Mouse (Mus musculus) heart, embryonic 12.5 days (tissue): ENCODE results near the gene Ciart. TPM values are rescaled to one million over a fixed set of nuclear protein-coding genes. Genes with fewer than 3 reads are reported as not detected.

Experiments
- ATAC-seq: fragments of 200-750 bp; cut with Nextera tagmentation; 2 replicates; pipeline ENCODE4 v1.8.0; 2017; ENCODE audit warnings: moderate TSS enrichment, moderate library complexity; ENCODE audit not compliant: insufficient number of reproducible peaks, low FRiP score
- H3K27ac ChIP-seq: fragments of 300-500 bp; sonication (generic); 2 replicates; pipeline ENCODE4 v1.5.1; 2016; ENCODE audit warnings: mild to moderate bottlenecking, moderate library complexity; ENCODE audit not compliant: poor library complexity, severe bottlenecking
- H3K27me3 ChIP-seq: fragments of 300-500 bp; sonication (generic); replicated peaks from 2 replicates; pipeline ENCODE4 v1.6.1; 2016; ENCODE audit warnings: mild to moderate bottlenecking, moderate library complexity
- H3K36me3 ChIP-seq: fragments of 300-500 bp; sonication (generic); 2 replicates; pipeline ENCODE4 v1.6.1; 2016; ENCODE audit warnings: mild to moderate bottlenecking, moderate library complexity
- H3K4me1 ChIP-seq: fragments of 300-500 bp; sonication (generic); replicated peaks from 2 replicates; pipeline ENCODE4 v1.6.1; 2016; ENCODE audit warnings: mild to moderate bottlenecking
- H3K4me2 ChIP-seq: fragments of 300-500 bp; sonication (generic); 2 replicates; pipeline ENCODE4 v1.6.1; 2016; ENCODE audit warnings: mild to moderate bottlenecking, moderate library complexity
- H3K4me3 ChIP-seq: fragments of 300-500 bp; sonication (generic); 2 replicates; pipeline ENCODE4 v1.5.1; 2016; ENCODE audit warnings: mild to moderate bottlenecking
- H3K9ac ChIP-seq: fragments of 300-500 bp; sonication (generic); 2 replicates; pipeline ENCODE4 v1.6.1; 2016; ENCODE audit warnings: mild to moderate bottlenecking, moderate library complexity
- H3K9me3 ChIP-seq: fragments of 300-500 bp; sonication (generic); replicated peaks from 2 replicates; pipeline ENCODE4 v1.6.1; 2016; ENCODE audit warnings: mild to moderate bottlenecking, moderate library complexity
- WGBS: fragments of 180-500 bp; shearing (Covaris S2); methylation state at CpG from one replicate; pipeline ENCODE4 v1.1.7; 2016; 5-methylcytosine and 5-hydroxymethylcytosine counted together
- polyA plus RNA-seq: library from polyadenylated mRNA; unstranded; fragments of >200 nt; fragmentation: Nextera tagmentation; extraction: Ambion mirVana; gene quantifications from 2 replicates; pipeline ENCODE4 v1.2.1, GENCODE M21; 2016

The Ciart gene
- polyA plus RNA-seq, 1 experiment from 2014 or later = 6.8 TPM

DNA sequence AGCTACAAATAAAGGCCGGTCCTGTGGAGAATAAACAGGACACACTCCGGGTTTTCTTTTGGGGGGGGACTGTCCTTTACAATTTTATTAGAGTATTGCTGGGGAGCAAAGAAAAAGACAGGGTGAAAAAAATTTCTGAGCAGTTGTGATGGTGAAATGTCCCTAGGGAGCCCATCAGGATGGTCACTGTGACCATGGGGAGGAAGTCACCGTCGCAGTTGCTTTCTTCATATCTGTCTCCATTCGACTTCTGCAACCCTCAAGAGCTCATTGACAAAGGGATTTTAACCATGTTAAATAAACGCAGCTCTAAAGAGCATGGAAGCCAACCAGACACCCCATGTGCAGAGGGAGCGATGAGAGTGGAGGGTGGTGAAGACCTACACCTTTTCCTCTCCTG, 34.7 kb upstream of the Ciart start:
- Histone ChIP-seq H3K9ac (no peak overlapping the region), H3K27me3 (no peaks in the 10 kb centered on the region), H3K4me2 (no peak overlapping the region), H3K4me3 (no peak overlapping the region), H3K36me3 (no peaks in the 10 kb centered on the region), H3K4me1 (peaks cover 13% of the 10 kb centered on the region), H3K27ac (no peak overlapping the region), H3K9me3 (no peaks in the 10 kb centered on the region)
- 71% methylated on average over 7 of the region's 7 CpGs for WGBS
- ATAC-seq = no peak

DNA sequence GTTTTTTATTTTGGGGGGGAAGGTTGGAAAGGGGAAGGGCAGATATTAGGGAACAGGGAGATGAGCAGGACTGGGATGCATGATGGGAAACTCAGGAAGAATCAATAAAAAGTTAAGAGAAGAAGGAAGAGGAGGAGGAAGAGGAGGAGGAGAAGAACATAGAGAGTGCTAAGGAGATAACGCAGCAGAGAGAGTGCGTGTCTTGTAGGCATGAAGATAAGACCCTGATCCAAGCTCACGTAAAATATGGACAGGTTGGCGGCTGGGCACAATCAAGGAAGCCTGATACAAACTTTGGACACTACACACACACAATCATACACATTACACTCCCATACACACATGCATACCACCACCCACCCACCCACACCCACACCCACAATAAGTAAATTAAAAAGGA, 32.7 kb upstream of the Ciart start:
- no peak for ATAC-seq
- Histone ChIP-seq H3K27ac (no peak overlapping the region), H3K9ac (no peak overlapping the region), H3K27me3 (no peaks in the 10 kb centered on the region), H3K9me3 (no peaks in the 10 kb centered on the region), H3K4me2 (no peak overlapping the region), H3K4me3 (no peak overlapping the region), H3K4me1 (0 out of 2 replicates have a peak, but pooled peaks cover 4% of the 10 kb centered on the region), H3K36me3 (no peaks in the 10 kb centered on the region)
- 66% methylated on average over 4 of the region's 4 CpGs for WGBS

DNA sequence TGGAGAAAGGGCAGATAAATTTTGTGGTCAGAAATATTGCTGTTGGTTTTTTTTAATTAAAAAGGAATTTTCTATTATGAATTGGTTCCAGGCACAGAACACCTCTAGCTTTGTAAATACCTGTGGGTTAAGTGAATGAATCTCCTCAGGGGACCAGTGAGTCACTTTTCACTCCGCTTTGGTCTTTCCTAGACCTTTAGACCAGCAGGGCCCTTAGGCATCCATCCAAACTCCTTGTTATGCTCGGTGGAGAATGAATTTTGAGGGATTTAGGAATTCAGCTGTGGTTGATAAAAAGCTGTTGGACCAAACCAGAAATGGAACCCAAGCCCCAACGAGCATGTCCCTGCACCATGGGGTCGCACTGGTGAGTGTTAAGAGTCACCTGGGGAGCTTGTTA, 25.6 kb upstream of the Ciart start:
- H3K9ac ChIP-seq = no peak overlapping the region
- WGBS = 42% methylated on average over 4 of the region's 4 CpGs
- no peak overlapping the region for H3K27ac ChIP-seq
- no peak overlapping the region for H3K4me3 ChIP-seq
- no peak for ATAC-seq
- no peaks in the 10 kb centered on the region for H3K27me3 ChIP-seq
- H3K36me3 ChIP-seq = no peaks in the 10 kb centered on the region
- peaks cover 33% of the 10 kb centered on the region for H3K4me1 ChIP-seq
- H3K9me3 ChIP-seq = no peaks in the 10 kb centered on the region
- no peak overlapping the region for H3K4me2 ChIP-seq

DNA sequence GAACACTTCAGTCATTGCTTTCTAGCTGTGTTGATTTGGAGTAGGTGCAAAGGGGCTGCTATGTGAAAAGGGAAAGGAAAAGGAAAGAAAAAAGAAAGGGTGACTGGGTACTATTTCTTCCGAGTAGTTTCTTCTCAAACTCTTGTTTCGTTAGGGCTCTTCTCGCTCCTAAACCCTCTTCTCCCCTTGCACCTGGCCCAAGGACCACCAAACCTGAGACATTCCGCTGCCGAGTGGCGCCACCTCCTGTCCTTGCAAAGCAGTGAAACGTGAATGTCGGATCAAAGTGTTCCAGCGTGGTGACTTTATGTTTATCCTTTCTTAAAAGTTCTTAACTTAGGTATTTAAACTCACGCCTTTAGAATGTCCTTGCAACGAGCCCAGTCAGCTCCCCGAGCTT, 24.8 kb upstream of the Ciart start:
- peaks cover 40% of the 10 kb centered on the region for H3K4me1 ChIP-seq
- peak overlapping the region; percentile 73 for H3K4me2 ChIP-seq
- H3K27ac ChIP-seq = no peak overlapping the region
- under 1% methylated on average over 12 of the region's 12 CpGs for WGBS
- no peaks in the 10 kb centered on the region for H3K36me3 ChIP-seq
- no peak for ATAC-seq
- H3K27me3 ChIP-seq = no peaks in the 10 kb centered on the region
- peak overlapping the region; percentile 50 for H3K4me3 ChIP-seq
- H3K9me3 ChIP-seq = no peaks in the 10 kb centered on the region
- peak overlapping the region; percentile 58 for H3K9ac ChIP-seq

DNA sequence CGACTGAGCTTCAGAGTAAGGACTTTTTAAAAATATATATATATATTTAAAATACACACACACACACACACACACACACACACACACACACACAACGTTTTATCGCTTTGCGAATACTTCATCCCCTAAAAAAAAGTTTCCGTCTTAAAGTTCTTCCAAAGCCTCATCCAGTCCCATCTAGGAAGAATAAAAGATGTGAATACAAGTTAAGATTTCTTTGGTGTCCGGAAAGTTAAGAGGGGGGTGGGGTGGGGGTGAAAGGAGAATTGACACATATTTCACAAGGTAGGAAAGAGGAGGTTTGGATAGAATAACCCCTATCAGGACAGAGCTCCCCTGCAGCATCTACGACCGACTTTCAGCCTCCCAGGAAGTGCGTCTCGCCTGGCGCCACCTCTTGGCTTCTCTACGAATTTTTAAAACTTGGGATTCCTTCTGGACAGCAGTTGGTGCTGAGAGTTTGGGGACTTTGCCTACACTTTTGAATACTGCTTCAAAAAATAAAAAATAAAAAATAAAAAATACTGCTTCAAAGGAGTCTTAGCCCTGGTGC, 24.0 kb upstream of the Ciart start:
- no peaks in the 10 kb centered on the region for H3K36me3 ChIP-seq
- H3K27ac ChIP-seq = no peak overlapping the region
- ATAC-seq = peak; percentile 22; the same call in 1 of the 2 replicates
- no peaks in the 10 kb centered on the region for H3K9me3 ChIP-seq
- H3K27me3 ChIP-seq = no peaks in the 10 kb centered on the region
- 1% methylated on average over 12 of the region's 12 CpGs for WGBS
- H3K4me3 ChIP-seq = peak overlapping the region; percentile 50
- peak overlapping the region; percentile 77 for H3K9ac ChIP-seq
- H3K4me2 ChIP-seq = peak overlapping the region; percentile 73
- H3K4me1 ChIP-seq = peaks cover 44% of the 10 kb centered on the region

DNA sequence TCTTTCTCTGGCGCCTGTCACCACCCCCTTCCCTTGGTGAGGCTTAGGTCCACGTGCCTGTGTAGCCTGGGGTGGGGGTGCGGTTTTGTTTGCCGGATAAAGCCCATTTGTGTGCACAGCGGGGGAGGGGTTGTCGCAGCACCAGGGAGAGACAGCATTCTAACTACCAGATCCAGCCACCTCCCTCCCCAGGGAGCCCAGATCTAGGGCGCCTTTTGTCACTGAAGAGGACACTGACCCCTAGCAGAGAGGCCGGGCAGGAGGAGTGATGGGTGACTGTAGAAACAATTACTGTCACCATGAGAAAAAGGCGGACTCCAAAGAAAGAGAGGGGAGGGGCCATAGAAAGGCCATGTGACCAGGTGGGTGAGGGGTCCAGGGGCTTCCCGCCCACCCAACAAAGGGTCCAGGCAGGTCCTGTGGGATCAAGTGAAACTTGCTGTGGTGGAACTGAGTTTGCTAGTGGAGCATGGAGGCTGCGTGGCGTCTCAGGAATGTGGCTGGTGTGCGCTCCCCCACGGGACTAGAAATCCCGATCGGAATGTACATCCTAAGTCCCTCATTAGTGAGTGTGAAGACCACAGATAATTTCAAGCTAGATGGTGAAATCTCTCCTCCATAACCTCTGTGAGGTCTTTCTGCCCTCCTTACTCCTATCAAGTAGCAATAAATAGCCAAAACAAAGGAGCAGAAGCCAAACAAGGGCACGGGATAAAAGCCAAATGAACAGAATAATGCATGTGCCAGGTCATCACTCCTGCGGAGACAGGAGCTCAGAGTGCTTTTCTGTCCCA, 23.3 kb upstream of the Ciart start:
- H3K4me1 ChIP-seq = peaks cover 44% of the 10 kb centered on the region
- H3K27ac ChIP-seq = peak overlapping the region; percentile 75
- peak overlapping the region; percentile 73 for H3K4me2 ChIP-seq
- peak overlapping the region; percentile 50 for H3K4me3 ChIP-seq
- ATAC-seq = peak; percentile 60; the same call in 1 of the 2 replicates
- 0% methylated on average over 18 of the region's 18 CpGs for WGBS
- H3K9ac ChIP-seq = peak overlapping the region; percentile 77
- H3K36me3 ChIP-seq = no peaks in the 10 kb centered on the region
- no peaks in the 10 kb centered on the region for H3K9me3 ChIP-seq
- no peaks in the 10 kb centered on the region for H3K27me3 ChIP-seq

DNA sequence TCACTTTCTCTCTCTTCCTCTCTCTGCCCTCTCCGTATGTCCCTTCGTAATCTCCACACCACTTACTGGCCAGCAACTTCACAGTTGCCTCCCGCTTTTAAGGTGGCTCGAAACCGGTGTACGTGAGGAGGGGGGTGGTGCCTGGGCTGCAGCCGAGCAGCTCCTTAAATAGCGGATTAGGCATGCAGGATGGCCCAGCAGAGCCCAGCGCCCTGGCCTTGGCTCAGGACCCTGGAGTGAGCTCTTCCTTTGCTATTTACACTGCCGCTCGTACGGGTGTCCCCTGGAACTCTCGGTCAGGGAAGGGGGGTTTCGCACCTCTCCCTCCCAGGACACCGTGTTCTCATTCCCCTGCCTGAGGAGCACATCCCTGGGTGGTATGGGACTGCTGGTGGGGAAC, 22.5 kb upstream of the Ciart start, which contains the start of gene Car14:
Gene Car14, minus strand, starts transcription at position 124 of the 400 bp plus-strand sequence.
- Histone ChIP-seq H3K9me3 (no peaks in the 10 kb centered on the region), H3K4me2 (peak within 1 kb of the TSS; percentile 73), H3K4me3 (peak within 1 kb of the TSS; percentile 50), H3K27me3 (no peaks in the 10 kb centered on the region), H3K4me1 (peaks cover 44% of the 10 kb centered on the region), H3K27ac (peak within 1 kb of the TSS; percentile 75), H3K9ac (peak within 1 kb of the TSS; percentile 77), H3K36me3 (no peaks in the 10 kb centered on the region)
- peak; percentile 49; the same call in 1 of the 2 replicates for ATAC-seq
- WGBS = under 1% methylated on average over 15 of the region's 15 CpGs

DNA sequence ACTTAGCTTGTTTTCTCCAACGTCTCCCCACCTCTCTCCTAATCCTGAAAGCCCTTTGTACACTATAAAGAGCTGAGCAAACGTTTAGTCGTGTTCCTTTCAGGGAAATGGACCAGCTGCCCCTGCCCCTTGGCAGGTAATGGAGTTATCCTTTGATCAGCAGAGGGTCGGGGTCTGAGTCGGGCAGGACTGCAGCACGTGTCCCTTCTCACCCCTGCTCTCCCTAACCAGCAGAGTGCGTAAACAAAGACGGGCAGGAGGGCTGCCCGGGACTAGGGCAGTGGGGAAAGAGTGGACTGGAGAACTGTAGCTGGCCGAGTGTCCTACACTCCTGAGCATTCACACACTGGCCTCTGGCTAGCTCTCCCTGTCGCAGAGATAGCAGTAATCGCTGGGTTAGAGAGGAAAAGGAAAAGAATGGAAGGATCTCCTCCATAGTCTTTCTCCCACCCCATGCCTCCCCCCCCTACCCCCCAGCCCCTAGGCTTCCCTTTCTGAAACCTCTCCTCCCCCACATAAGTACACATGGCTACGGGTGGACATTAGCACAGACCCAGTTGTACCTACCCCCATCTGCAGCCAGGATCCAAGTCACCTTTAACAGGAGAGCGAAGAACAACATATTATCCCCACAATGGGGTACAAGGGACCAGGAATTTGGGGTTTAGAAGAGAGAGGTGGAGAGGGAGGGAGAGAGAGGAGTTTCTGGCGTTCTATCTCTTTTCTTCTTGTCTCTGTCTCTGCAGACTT, 21.9 kb upstream of the Ciart start:
- no peak for ATAC-seq
- Histone ChIP-seq H3K9me3 (no peaks in the 10 kb centered on the region), H3K4me3 (peak overlapping the region; percentile 50), H3K27me3 (no peaks in the 10 kb centered on the region), H3K36me3 (no peaks in the 10 kb centered on the region), H3K9ac (peak overlapping the region; percentile 77), H3K27ac (peak overlapping the region; percentile 75), H3K4me2 (peak overlapping the region; percentile 73), H3K4me1 (peaks cover 44% of the 10 kb centered on the region)
- 3% methylated on average over 15 of the region's 15 CpGs for WGBS

DNA sequence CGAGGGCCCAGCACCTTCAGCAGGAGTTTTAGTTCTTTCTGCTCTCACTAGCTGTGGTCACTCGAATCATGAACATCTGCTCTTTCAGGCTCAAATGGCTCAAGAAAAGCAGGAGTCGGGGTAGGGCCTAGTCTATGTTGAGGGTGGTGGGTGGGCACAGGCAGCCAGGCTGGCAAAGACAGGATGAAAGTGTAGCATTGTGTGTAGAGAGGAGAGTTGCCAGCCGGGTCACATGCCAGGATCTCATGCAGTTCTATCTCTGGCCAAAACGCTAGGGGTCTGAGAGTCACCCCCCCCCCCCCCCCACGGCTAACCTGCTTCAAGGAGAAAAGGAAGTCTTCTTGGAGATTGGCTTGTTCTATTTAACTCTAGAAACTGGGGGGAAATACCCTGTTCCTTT, 20.6 kb upstream of the Ciart start:
- Histone ChIP-seq H3K4me2 (peak overlapping the region; percentile 73), H3K27me3 (no peaks in the 10 kb centered on the region), H3K4me3 (peak overlapping the region; percentile 8), H3K27ac (peak overlapping the region; percentile 66), H3K36me3 (peaks cover 9% of the 10 kb centered on the region; the same call in 1 of the 2 replicates), H3K9me3 (no peaks in the 10 kb centered on the region), H3K9ac (peak overlapping the region; percentile 46; the same call in 1 of the 2 replicates), H3K4me1 (peaks cover 44% of the 10 kb centered on the region)
- ATAC-seq = no peak
- 27% methylated on average over 6 of the region's 6 CpGs for WGBS

DNA sequence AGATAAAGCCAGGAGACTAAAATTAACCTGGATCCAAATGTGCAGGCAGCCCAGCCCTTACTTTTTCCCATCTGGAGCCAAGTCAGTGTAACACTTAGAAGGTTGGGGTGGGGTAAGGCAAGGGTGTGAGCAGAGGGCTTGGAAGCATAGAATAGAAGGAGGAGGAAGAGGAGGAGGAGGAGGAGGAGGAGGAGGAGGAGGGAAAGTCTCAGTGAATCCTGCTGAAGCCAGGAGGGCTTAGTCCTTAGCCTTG, 20.2 kb upstream of the Ciart start:
- H3K27ac ChIP-seq = peak overlapping the region; percentile 66
- peaks cover 44% of the 10 kb centered on the region for H3K4me1 ChIP-seq
- H3K9ac ChIP-seq = peak overlapping the region; percentile 46
- peak overlapping the region; percentile 8; the same call in 1 of the 2 replicates for H3K4me3 ChIP-seq
- no peak for ATAC-seq
- peaks cover 12% of the 10 kb centered on the region; the same call in 1 of the 2 replicates for H3K36me3 ChIP-seq
- H3K9me3 ChIP-seq = no peaks in the 10 kb centered on the region
- H3K27me3 ChIP-seq = no peaks in the 10 kb centered on the region
- peak overlapping the region; percentile 73 for H3K4me2 ChIP-seq
